ENCODE assay signal across 8 mouse cellular contexts in genomic region chr10:117663865-117664200, GRCm38 (mm10). TPM values are rescaled to one million over a fixed set of nuclear protein-coding genes. Genes with fewer than 3 reads are reported as not detected.
DNase-seq lines count a peak whose midpoint lies in the region; ATAC-seq lines count a peak whose summit lies in the region.

No protein-coding gene starts in this region.

- H3K27me3 ChIP-seq in intestine, embryonic 15.5 days (replicated peaks) = no peaks in the 10 kb centered on the region
- no peaks in the 10 kb centered on the region for H3K27me3 ChIP-seq in liver, embryonic 13.5 days
- H3K27me3 ChIP-seq in splenic B cell, adult 2 months (ENCODE audit: control insufficient read depth, insufficient read depth, low read length, poor library complexity, severe bottlenecking) = no peaks in the 10 kb centered on the region

- peak; percentile 89 for ATAC-seq in intestine, embryonic 15.5 days
- ATAC-seq in liver, embryonic 13.5 days (ENCODE audit: low read depth) = peak; percentile 64; the same call in 1 of the 2 replicates

- H3K36me3 ChIP-seq in intestine, embryonic 15.5 days = no peaks in the 10 kb centered on the region
- no peaks in the 10 kb centered on the region for H3K36me3 ChIP-seq in liver, embryonic 13.5 days
- H3K36me3 ChIP-seq in splenic B cell, adult 2 months (ENCODE audit: control insufficient read depth, insufficient read depth, low read length, poor library complexity, severe bottlenecking) = peaks cover 6% of the 10 kb centered on the region

- H3K9ac ChIP-seq in intestine, embryonic 15.5 days = no peak overlapping the region
- H3K9ac ChIP-seq in liver, embryonic 13.5 days = no peak overlapping the region

- H3K4me3 ChIP-seq in intestine, embryonic 15.5 days (replicated peaks) = peak overlapping the region; percentile 14
- no peak overlapping the region for H3K4me3 ChIP-seq in liver, embryonic 13.5 days (replicated peaks)

- whole genome bisulfite sequencing in intestine, embryonic 15.5 days = 13% methylated on average over 9 of the region's 9 CpGs
- 34% methylated on average over 9 of the region's 9 CpGs for WGBS in liver, embryonic 13.5 days (ENCODE audit: insufficient replicate concordance)

- H3K27ac ChIP-seq in intestine, embryonic 15.5 days = peak overlapping the region; percentile 49
- H3K27ac ChIP-seq in liver, embryonic 13.5 days = peak overlapping the region; percentile 39; the same call in 1 of the 2 replicates

- H3K9me3 ChIP-seq in intestine, embryonic 15.5 days = no peaks in the 10 kb centered on the region
- H3K9me3 ChIP-seq in liver, embryonic 13.5 days (replicated peaks) = no peaks in the 10 kb centered on the region

- H3K4me1 ChIP-seq in intestine, embryonic 15.5 days (replicated peaks) = no peaks in the 10 kb centered on the region
- peaks cover 3% of the 10 kb centered on the region; the same call in 1 of the 2 replicates for H3K4me1 ChIP-seq in liver, embryonic 13.5 days (replicated peaks)

- DNase-seq in thymus, postnatal 4 days = peak; percentile 41
- DNase-seq in thymus, postnatal 0 days (ENCODE audit: low spot score) = no peak
- no peak for DNase-seq in liver, embryonic 13.5 days
- DNase-seq in splenic B cell, adult 2 months (ENCODE audit: low read depth, low spot score) = peak; percentile 33
- DNase-seq in cerebellum, adult 9-11 months = no peak
- no peak for DNase-seq in layer of hippocampus, adult 9-11 months
- DNase-seq in left cerebral cortex, adult 11 months (ENCODE audit: low spot score) = no peak

- peak overlapping the region; percentile 48 for H3K4me2 ChIP-seq in intestine, embryonic 15.5 days (replicated peaks)
- peak overlapping the region; percentile 36 for H3K4me2 ChIP-seq in liver, embryonic 13.5 days

RNA-seq across cellular contexts. Expression of gene Cpm, which starts 34.5 kb away (rescaled TPM):
- polyA plus RNA-seq in thymus, postnatal 0 days (2015; fragmentation: Nextera tagmentation; extraction: Ambion mirVana) = 3.0 and 3.5 TPM in 2 replicates
- polyA plus RNA-seq in intestine, embryonic 15.5 days (2015; fragmentation: Nextera tagmentation; extraction: Ambion mirVana) = 44.4 and 50.7 TPM in 2 replicates
- polyA plus RNA-seq in liver, embryonic 13.5 days (2015; fragmentation: Nextera tagmentation; extraction: Ambion mirVana) = 19.3 and 27.8 TPM in 2 replicates

RNA-seq across cellular contexts. Expression of gene Mdm2, which starts 46.7 kb away (rescaled TPM):
- 35.5 and 44.6 TPM in 2 replicates for polyA plus RNA-seq in thymus, postnatal 0 days (2015; fragmentation: Nextera tagmentation; extraction: Ambion mirVana)
- 34.0 and 35.1 TPM in 2 replicates for polyA plus RNA-seq in intestine, embryonic 15.5 days (2015; fragmentation: Nextera tagmentation; extraction: Ambion mirVana)
- 16.3 and 25.9 TPM in 2 replicates for polyA plus RNA-seq in liver, embryonic 13.5 days (2015; fragmentation: Nextera tagmentation; extraction: Ambion mirVana)

Comparison
In these comparisons a context has a peak if more than half of its experiments do, and no peak if none do; other contexts are left out.
1. DNase-seq: peak in thymus, postnatal 4 days (single experiment) and splenic B cell, adult 2 months (single experiment); none in thymus, postnatal 0 days (single experiment), liver, embryonic 13.5 days (single experiment), cerebellum, adult 9-11 months (single experiment), layer of hippocampus, adult 9-11 months (single experiment) and left cerebral cortex, adult 11 months (single experiment).